Mouse (Mus musculus) neural tube, embryonic 15.5 days (tissue): ENCODE data around the gene Mllt11. TPM values are rescaled to one million over a fixed set of nuclear protein-coding genes. Genes with fewer than 3 reads are reported as not detected.

Source experiments
- ATAC-seq: fragments of 200-750 bp; cut with Nextera tagmentation; 2 replicates; pipeline ENCODE4 v1.8.0; 2017; ENCODE audit warnings: mild to moderate bottlenecking, moderate TSS enrichment, moderate library complexity; ENCODE audit not compliant: low FRiP score
- H3K27ac ChIP-seq: fragments of 300-500 bp; sonication (generic); replicated peaks from 2 replicates; pipeline ENCODE4 v1.5.1; 2015; ENCODE audit warnings: mild to moderate bottlenecking, inconsistent platforms
- H3K27me3 ChIP-seq: fragments of 300-500 bp; sonication (generic); replicated peaks from 2 replicates; pipeline ENCODE4 v1.6.1; 2015; ENCODE audit warnings: inconsistent platforms
- H3K36me3 ChIP-seq: fragments of 300-500 bp; sonication (generic); 2 replicates; pipeline ENCODE4 v1.6.1; 2015; ENCODE audit warnings: inconsistent platforms
- H3K4me1 ChIP-seq: fragments of 300-500 bp; sonication (generic); 2 replicates; pipeline ENCODE4 v1.6.1; 2015; ENCODE audit warnings: inconsistent platforms
- H3K4me2 ChIP-seq: fragments of 300-500 bp; sonication (generic); 2 replicates; pipeline ENCODE4 v1.6.1; 2015; ENCODE audit warnings: inconsistent platforms, mild to moderate bottlenecking, moderate library complexity
- H3K4me3 ChIP-seq: fragments of 300-500 bp; sonication (generic); replicated peaks from 2 replicates; pipeline ENCODE4 v1.5.1; 2015; ENCODE audit warnings: mild to moderate bottlenecking, inconsistent platforms
- H3K9ac ChIP-seq: fragments of 300-500 bp; sonication (generic); replicated peaks from 2 replicates; pipeline ENCODE4 v1.6.1; 2015; ENCODE audit warnings: mild to moderate bottlenecking, inconsistent platforms
- H3K9me3 ChIP-seq: fragments of 300-500 bp; sonication (generic); replicated peaks from 2 replicates; pipeline ENCODE4 v1.6.1; 2016; ENCODE audit warnings: inconsistent platforms
- WGBS: fragments of 180-500 bp; shearing (Covaris S2); methylation state at CpG from one replicate; pipeline ENCODE4 v1.1.7; 2015; ENCODE audit warnings: mixed read lengths; 5-methylcytosine and 5-hydroxymethylcytosine counted together
- polyA plus RNA-seq: library from polyadenylated mRNA; unstranded; fragments of >200 nt; fragmentation: Nextera tagmentation; extraction: Ambion mirVana; gene quantifications from 2 replicates; pipeline ENCODE4 v1.2.1, GENCODE M21; 2015

Gene Mllt11
- polyA plus RNA-seq: 250 and 346 TPM in 2 replicates

DNA sequence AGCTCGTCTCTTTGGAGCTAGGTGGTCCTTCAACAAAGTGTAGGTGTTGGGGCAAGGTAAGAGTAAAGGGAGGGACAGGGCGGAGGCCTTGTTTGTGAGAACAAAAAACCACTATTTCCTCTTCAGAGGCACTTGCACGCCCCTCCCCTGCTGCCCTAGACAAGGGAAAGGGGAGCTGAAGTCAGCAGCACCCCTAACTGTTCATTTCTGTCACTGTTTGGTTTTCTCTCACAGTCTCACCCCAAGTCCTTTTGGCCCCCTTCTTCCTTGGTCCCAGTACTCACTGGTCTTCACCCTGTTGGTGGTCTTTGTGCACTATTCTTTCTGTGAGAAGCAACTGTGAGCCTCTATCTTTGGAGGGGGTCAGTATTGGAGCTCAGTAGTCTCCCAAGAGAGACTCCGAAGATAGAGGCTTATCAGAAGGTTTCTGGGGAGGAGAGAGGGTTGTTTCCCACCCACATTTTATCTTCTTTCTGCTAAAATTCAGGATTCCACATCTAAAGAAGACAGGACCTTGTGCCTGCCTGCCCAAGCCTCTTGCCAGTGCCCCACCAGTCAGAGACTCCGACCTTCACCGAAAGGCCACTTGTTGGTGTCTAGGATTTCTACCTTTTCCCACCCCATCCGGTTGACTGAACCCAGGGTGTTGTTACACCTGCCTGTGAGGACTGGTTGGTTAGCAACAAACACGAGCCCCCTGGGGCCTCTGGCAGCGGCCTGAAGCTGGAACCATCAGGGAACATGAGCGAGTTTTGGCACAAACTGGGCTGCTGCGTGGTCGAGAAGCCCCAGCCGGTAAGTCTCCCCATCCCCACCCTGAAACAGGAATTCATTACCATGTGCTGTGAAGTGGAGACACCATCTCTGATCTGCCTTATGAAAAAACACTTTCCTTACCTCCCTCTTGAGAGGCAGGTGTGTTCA, at the start of gene Mllt11:
TSS of gene Mllt11 (minus strand) at position 874 of the 924 bp plus-strand sequence.
- Histone ChIP-seq H3K27me3 (no peaks in the 10 kb centered on the region), H3K36me3 (peaks cover 49% of the 10 kb centered on the region), H3K9me3 (no peaks in the 10 kb centered on the region), H3K27ac (peak within 1 kb of the TSS; percentile 99), H3K9ac (peak within 1 kb of the TSS; percentile 83; the same call in 1 of the 2 replicates), H3K4me3 (peak within 1 kb of the TSS; percentile 80; the same call in 1 of the 2 replicates), H3K4me1 (peaks cover 41% of the 10 kb centered on the region), H3K4me2 (peak within 1 kb of the TSS; percentile 86)
- 72% methylated on average over 13 of the region's 13 CpGs for WGBS
- no peak for ATAC-seq

DNA sequence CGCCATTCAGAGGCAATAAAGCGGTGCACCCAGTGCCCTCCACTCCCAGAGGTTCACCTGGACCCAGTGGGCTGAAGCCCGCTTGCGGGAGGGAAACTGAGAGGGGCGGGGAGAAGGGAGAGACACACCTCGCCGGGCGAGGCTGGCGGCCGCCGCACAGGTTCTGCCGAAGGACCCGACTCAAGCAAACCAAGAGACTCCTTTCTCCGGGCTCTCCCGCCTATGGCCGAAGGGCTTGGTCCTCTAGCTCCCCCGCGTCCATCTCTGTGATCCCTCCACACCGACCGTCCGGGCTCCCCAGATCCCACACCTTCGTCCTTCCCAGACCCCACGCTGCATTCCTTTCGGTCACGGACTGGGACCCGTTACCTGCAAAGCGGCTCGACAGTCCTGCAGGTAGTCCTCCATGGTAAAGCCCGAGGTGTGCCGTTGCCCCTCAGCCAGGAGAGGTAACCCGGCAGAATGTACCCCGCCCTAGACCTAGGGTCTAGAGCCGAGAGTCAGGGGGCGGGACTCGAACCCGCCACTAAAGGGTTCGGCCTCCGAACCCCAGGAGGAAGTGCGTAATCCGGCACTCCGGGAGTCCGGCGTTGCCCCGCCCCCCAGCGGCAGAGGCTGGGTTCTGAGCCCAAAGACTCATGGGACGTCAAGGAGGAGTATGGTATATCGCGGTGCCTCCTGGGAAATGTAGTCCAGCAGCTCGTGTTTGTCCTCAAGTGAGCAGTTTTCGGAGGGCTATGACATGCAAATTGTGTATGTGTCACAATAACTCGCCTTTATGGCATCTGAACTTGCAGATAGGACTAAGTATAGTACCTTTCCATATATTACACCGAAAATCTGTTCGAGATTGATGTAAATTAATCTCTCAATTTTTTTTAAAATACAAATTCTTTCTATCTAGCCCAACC, 49.5 kb upstream of the Mllt11 start, which contains the start of the genes Mindy1 and Prune1:
TSS of gene Mindy1 (plus strand) at position 130 of the 911 bp plus-strand sequence.
TSS of gene Prune1 (minus strand) at position 861 of the 911 bp plus-strand sequence.
- peak; percentile 90 for ATAC-seq
- no peaks in the 10 kb centered on the region for H3K9me3 ChIP-seq
- peak within 1 kb of the TSS; percentile 75 for H3K9ac ChIP-seq
- peak within 1 kb of the TSS; percentile 86 for H3K27ac ChIP-seq
- peak within 1 kb of the TSS; percentile 59 for H3K4me3 ChIP-seq
- under 1% methylated on average over 53 of the region's 53 CpGs for WGBS
- peak within 1 kb of the TSS; percentile 76 for H3K4me2 ChIP-seq
- H3K36me3 ChIP-seq: no peaks in the 10 kb centered on the region
- H3K4me1 ChIP-seq: peaks cover 36% of the 10 kb centered on the region
- H3K27me3 ChIP-seq: no peaks in the 10 kb centered on the region

DNA sequence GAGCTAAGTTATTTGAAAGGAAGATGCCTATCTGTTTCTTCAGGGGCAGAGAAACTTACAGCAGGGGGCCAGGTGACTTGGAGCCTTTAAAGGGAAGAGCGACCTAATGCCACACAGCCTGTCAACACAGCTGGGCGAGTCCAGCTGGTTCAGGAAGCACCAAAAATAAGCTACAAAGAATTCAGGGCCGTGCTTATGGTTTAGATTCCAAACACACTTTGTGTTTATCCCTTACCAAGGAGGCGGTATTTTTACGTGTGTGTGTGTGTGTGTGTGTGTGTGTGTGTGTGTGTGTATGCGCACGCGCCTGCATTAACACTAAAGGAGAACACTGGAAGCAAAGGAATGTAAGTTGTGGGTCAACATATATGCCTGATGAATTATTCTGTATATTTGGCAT, 48.8 kb upstream of the Mllt11 start:
- no peaks in the 10 kb centered on the region for H3K9me3 ChIP-seq
- H3K4me3 ChIP-seq: peak overlapping the region; percentile 59
- H3K27ac ChIP-seq: peak overlapping the region; percentile 86
- peaks cover 36% of the 10 kb centered on the region for H3K4me1 ChIP-seq
- WGBS: 19% methylated on average over 8 of the region's 8 CpGs
- peak overlapping the region; percentile 75 for H3K9ac ChIP-seq
- no peaks in the 10 kb centered on the region for H3K36me3 ChIP-seq
- H3K27me3 ChIP-seq: no peaks in the 10 kb centered on the region
- peak overlapping the region; percentile 76 for H3K4me2 ChIP-seq
- ATAC-seq: no peak

DNA sequence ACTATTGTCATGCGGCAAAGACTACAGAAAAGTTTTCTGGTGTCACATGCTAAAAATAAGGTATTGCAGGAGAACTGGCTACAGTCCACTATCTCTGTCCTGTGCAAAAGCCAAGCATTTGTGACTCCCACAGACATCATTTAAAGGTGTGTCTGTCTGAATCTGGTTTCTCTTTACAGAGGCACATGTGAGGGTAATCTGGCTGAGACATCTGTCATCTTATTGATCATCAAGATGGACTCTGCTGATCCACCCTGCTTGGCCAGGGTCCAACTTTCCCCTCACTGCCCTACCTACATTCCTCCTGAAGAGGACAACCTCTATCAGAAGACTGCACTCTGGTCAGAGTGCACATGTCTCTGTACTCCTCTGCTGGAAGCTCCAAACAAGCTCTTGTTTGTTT, 45.2 kb upstream of the Mllt11 start:
- Histone ChIP-seq H3K9ac (no peak overlapping the region), H3K27ac (no peak overlapping the region), H3K4me2 (no peak overlapping the region), H3K4me3 (no peak overlapping the region), H3K9me3 (no peaks in the 10 kb centered on the region), H3K36me3 (no peaks in the 10 kb centered on the region), H3K27me3 (no peaks in the 10 kb centered on the region), H3K4me1 (peaks cover 12% of the 10 kb centered on the region)
- ATAC-seq: no peak
- WGBS: 92% methylated on average over 1 of the region's 1 CpGs

DNA sequence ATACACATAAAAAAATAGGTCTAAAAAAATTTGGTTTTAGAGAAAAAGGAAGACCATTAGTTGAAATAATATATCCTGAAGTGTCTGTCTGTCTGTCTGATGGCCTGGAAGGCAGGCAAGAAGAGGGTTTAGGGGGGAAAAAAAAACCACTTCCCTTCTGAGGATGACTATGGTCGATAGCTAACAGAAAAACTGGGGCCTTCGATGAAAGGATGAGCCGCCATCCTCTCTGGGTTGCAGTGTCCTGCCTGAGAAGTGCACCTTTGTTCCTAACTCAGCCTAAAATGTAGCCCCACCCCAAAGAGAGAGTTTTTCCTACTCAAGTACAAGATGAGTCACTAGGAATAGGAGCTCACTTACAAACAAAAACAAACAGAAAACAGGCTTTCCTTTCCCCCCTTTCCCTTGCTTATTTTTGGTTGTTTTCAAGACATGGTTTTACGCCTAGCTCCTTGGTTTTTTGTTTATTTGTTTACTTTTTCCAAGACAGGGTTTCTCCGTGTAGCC, 44.5 kb upstream of the Mllt11 start:
- H3K9ac ChIP-seq: no peak overlapping the region
- WGBS: 86% methylated on average over 5 of the region's 5 CpGs
- no peak overlapping the region for H3K4me2 ChIP-seq
- H3K36me3 ChIP-seq: no peaks in the 10 kb centered on the region
- H3K4me3 ChIP-seq: no peak overlapping the region
- no peaks in the 10 kb centered on the region for H3K27me3 ChIP-seq
- H3K4me1 ChIP-seq: peaks cover 12% of the 10 kb centered on the region
- no peak for ATAC-seq
- no peak overlapping the region for H3K27ac ChIP-seq
- H3K9me3 ChIP-seq: no peaks in the 10 kb centered on the region

DNA sequence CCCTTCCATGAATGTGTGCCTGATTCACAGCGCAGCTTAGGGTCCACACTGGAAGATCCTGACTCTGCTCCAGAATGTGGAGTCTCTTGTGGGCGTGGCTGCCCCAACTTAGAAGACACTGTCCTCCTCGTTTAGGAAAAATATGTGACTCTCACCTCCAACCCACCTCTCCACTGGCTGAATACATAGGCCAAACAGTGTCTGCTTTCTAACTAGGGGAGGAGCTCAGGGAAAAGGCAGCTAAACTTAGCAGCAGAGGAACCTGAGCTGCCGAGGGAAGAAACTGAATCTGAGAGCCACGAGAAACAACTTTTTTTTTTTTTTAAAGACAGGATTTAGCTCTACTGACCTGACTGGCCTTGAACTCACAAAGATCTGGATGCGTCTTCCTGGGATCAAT, 43.2 kb upstream of the Mllt11 start:
- no peaks in the 10 kb centered on the region for H3K36me3 ChIP-seq
- H3K4me2 ChIP-seq: no peak overlapping the region
- H3K27ac ChIP-seq: no peak overlapping the region
- no peaks in the 10 kb centered on the region for H3K9me3 ChIP-seq
- WGBS: 84% methylated on average over 6 of the region's 6 CpGs
- no peak overlapping the region for H3K4me3 ChIP-seq
- no peaks in the 10 kb centered on the region for H3K27me3 ChIP-seq
- H3K9ac ChIP-seq: no peak overlapping the region
- no peak for ATAC-seq
- peaks cover 6% of the 10 kb centered on the region for H3K4me1 ChIP-seq

DNA sequence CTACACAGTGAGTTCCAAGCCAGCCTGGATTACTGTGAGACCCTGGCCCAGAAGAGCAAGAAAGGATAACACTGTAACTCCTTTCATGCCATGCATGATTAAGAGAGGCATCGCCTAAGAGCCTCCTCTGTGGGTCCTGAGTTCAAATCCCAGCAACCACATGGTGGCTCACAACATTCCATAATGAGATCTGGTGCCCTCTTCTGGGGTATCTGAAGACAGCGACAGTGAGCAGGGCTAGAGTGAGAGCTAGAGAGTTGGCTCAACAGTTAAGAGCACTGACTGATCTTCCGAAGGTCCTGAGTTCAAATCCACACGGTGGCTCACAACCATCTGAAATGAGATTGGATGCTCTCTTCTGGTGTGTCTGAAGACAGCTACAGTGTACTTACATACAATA, 42.5 kb upstream of the Mllt11 start:
- H3K36me3 ChIP-seq: no peaks in the 10 kb centered on the region; the same call in 1 of the 2 replicates
- WGBS: 92% methylated on average over 4 of the region's 4 CpGs
- no peaks in the 10 kb centered on the region for H3K9me3 ChIP-seq
- no peak overlapping the region for H3K9ac ChIP-seq
- no peak overlapping the region for H3K27ac ChIP-seq
- H3K4me1 ChIP-seq: no peaks in the 10 kb centered on the region; the same call in 1 of the 2 replicates
- ATAC-seq: no peak
- no peak overlapping the region for H3K4me3 ChIP-seq
- no peaks in the 10 kb centered on the region for H3K27me3 ChIP-seq
- no peak overlapping the region for H3K4me2 ChIP-seq

DNA sequence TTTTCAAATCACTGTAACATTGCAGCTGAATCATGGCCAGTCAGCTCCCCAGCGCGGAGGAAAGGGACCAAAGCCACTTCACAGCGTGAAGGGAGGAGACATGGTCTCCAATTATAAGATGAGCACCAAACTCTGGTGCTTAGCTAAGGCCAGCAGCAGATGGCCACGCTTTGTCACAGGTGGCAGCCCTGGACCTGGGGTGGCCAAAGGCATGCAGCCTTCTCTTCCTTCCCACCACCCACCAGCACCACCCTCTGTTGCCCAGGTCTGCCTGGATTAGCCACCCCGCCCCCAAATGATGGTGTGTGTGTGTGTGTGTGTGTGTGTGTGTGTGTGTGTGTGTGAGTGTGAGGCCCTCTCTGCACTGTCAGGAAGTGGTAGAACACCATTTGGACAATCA, 41.5 kb upstream of the Mllt11 start:
- no peak for ATAC-seq
- WGBS: 93% methylated on average over 5 of the region's 5 CpGs
- no peaks in the 10 kb centered on the region for H3K9me3 ChIP-seq
- no peak overlapping the region for H3K27ac ChIP-seq
- no peak overlapping the region for H3K4me2 ChIP-seq
- H3K9ac ChIP-seq: no peak overlapping the region
- H3K27me3 ChIP-seq: no peaks in the 10 kb centered on the region
- H3K4me3 ChIP-seq: no peak overlapping the region
- H3K4me1 ChIP-seq: no peaks in the 10 kb centered on the region; the same call in 1 of the 2 replicates
- H3K36me3 ChIP-seq: peaks cover 5% of the 10 kb centered on the region; the same call in 1 of the 2 replicates

DNA sequence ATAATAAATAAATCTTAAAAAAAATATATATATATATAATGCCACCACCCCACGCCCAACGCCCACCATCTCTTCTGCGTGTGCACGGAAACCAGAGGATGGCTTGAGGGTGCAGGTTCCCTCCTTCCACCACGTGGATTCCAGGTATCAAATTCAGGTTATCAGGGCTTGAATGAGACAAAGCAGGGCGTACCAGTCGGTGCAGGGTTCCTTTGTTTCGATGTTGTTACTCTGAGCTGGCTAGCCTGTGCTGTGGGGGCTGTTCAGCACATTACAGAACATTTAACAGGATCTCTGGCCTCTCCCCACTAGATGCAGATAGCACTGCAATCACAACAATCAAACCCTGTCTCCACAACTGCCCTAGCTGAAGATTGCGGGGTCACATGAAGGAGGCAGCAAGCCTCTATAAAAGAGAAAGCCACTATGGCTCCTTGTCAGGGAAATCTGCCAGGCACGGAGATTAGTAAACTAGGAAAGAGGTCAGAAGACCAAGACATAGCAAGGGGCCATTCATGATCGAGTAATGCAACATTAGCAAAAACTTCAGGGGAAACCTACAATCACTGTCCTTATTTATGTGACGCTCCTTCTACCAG, 38.9 kb upstream of the Mllt11 start:
- Histone ChIP-seq H3K27me3 (no peaks in the 10 kb centered on the region), H3K4me1 (no peaks in the 10 kb centered on the region), H3K9me3 (no peaks in the 10 kb centered on the region), H3K4me3 (no peak overlapping the region), H3K9ac (no peak overlapping the region), H3K36me3 (peaks cover 27% of the 10 kb centered on the region), H3K4me2 (no peak overlapping the region), H3K27ac (no peak overlapping the region)
- WGBS: 83% methylated on average over 12 of the region's 12 CpGs
- no peak for ATAC-seq

DNA sequence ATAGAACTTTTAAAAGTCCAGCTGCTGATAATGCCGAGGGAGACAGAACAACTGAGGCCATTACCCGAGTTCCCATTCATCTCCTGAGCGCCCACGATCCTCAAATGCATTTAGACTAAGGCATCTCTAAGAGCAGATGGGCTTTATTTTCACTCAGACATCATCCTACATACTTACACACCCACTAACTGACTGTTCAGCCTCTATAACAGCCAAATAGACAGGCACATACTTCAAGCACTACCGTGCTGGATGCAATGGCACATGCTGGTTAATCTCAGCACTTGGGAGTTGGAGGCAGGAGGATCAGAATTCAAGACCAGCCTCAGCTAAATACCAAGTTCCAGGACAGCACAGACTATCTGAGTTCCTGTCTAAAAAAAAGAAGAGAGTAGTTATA, 37.8 kb upstream of the Mllt11 start:
- H3K9me3 ChIP-seq: no peaks in the 10 kb centered on the region
- no peak overlapping the region for H3K4me2 ChIP-seq
- ATAC-seq: no peak
- H3K27me3 ChIP-seq: no peaks in the 10 kb centered on the region
- WGBS: 86% methylated on average over 5 of the region's 5 CpGs
- no peak overlapping the region for H3K9ac ChIP-seq
- H3K4me1 ChIP-seq: no peaks in the 10 kb centered on the region
- H3K36me3 ChIP-seq: peaks cover 35% of the 10 kb centered on the region
- no peak overlapping the region for H3K27ac ChIP-seq
- H3K4me3 ChIP-seq: no peak overlapping the region

DNA sequence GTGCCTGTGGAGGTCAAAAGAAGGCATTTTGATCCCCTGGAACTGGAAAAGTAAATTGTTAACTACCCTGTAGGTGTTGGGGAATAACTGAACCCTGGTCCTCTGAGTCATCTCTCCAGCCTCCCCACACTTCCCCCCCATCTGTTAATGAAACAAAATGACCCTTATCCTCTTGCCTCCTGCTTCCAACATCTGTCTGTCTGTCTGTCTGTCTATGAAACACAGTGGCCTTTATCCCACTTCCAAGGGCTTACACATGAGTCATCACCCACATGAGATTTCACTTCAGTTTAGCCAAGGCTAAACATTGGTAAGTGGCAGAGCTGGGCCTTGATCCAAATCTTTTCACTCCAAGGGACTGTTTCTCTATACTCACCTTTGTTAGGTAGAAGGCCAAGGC, 35.9 kb upstream of the Mllt11 start:
- Histone ChIP-seq H3K27me3 (no peaks in the 10 kb centered on the region), H3K9ac (no peak overlapping the region), H3K4me1 (no peaks in the 10 kb centered on the region), H3K4me2 (no peak overlapping the region), H3K36me3 (peaks cover 47% of the 10 kb centered on the region), H3K9me3 (no peaks in the 10 kb centered on the region), H3K4me3 (no peak overlapping the region), H3K27ac (no peak overlapping the region)
- ATAC-seq: no peak
